Mouse (Mus musculus): ENCODE data around the gene Zfp536. TPM values are rescaled to one million over a fixed set of nuclear protein-coding genes. Genes with fewer than 3 reads are reported as not detected.
"Not testable (repeated sequence)": the region's sequence is repeated elsewhere in the genome, so short reads cannot be mapped to it uniquely, and the experiment has no call there.

The Zfp536 gene
- total RNA-seq, 2 experiments from 2014 or later = 43.9 to 50.6 TPM

DNA sequence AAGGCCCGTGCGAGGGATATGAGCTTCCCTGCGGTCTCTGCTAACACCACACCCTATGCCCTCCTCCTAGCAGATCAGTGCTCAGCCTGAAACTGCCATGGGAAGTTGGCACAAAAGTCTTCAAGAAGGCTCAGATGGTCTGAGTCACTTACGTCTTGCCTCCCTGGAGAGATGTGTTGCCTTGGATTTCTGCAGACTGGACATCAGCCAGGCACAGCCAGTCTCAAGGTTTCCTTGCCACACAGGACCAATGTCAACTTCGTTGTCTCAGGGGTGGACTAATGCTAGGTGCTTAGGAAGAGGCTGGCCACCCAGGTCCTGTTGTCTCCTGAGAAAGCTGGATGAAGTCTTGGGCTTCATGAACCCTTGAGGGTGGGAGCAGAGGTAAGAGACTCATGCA, 14.6 kb downstream of the Zfp536 start:
- DNase-seq = no peak

DNA sequence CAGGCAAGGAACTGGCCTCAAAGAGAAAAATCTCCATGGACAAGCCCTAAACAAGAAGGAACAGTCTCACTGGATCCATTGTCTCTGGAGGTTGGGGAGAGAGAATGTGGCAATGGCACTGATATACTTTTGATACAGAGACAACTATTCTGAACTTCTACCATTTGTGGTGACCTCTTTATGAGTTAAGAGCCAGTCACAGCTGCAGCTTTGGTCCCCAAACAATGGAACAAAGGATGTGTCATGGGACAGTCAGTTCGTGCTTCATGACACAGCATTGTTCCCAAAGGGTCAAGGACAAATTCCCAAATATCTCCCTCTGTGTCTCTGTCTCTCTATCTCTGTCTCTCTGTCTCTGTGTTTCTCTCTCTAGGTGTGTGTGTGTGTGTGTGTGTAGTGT, 20.4 kb downstream of the Zfp536 start:
- DNase-seq = no peak

DNA sequence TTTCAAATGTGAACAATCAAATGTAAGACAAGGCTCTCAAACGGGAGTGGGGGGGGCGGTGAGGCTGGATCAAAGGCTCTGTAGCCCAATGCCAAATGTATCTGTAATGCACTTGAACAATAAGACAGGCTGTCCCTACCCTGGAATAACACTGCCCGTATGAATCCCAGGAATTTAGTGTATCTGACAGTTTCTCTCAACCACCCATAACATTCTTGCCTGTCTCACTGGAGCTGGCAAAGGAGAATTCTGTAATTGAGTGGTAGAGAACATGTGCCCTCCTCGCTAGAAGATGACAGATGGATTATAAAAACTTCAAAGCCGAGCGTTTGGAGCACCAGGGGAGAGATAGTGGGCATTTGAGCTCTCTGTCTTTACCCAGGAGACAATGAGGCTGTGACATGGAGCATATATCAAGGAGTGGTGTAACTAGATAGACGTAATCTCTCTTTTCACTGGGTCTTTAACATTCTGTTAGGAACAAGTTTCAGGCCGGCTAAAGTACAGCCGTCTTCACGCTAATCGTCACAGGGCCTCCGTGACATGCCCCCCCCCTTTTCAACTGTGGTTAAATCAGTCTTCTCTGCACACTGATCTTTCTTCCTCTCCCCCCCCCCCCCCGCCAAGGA, 27.2 kb downstream of the Zfp536 start:
- DNase-seq = no peak

DNA sequence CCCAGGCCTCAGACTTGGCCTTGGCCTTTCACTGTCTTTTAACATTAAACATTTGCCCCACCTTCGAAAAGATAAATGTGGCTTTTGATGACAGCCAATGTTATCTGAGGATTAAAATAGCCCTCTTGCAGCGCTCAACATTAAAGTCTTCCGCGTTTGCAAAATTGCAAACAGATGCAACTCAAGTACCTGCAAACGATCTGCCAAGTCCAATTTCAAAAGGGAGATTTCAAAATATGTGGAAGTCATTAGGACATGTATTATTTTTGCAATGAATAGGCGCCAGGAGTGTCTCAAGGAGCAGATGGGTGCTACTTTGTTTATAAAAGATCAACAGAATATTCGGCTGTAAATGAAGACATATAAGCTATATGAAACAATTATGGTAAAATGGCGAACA, 30.1 kb downstream of the Zfp536 start:
- no peak for DNase-seq

DNA sequence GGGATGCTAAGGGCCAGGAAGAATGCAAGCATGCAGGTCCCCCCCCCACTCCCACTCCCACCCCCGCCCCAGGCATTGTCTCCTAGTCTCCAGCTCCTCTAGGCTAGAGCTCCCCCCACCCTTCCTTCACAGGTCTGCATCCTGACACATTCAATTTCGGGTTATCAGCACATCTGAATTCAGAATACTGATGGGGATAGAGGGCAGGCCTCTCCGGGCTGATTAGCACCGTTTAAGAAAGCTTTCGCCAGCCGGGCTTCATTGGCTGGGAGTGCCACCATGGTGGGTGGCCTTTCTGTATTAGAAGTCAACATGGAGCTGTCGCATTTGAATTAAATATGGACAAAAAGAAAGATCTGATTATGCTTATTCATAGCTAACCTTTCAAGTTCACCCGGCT, 36.2 kb downstream of the Zfp536 start:
- no peak for DNase-seq

DNA sequence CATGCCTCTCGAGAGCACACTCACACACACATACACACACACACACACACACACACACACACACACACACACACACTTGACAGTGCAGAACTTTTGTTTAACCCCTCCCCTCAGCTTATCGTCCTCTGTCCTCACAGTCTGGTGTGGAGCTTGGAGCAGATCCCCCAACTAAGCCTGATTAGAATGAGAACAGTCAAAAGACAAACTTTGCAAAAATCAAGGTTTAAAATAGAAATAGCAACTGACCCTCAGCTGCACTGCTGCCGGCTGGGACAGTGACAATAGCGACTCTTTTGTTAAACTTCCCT, 37.1 kb downstream of the Zfp536 start:
- no peak for DNase-seq

DNA sequence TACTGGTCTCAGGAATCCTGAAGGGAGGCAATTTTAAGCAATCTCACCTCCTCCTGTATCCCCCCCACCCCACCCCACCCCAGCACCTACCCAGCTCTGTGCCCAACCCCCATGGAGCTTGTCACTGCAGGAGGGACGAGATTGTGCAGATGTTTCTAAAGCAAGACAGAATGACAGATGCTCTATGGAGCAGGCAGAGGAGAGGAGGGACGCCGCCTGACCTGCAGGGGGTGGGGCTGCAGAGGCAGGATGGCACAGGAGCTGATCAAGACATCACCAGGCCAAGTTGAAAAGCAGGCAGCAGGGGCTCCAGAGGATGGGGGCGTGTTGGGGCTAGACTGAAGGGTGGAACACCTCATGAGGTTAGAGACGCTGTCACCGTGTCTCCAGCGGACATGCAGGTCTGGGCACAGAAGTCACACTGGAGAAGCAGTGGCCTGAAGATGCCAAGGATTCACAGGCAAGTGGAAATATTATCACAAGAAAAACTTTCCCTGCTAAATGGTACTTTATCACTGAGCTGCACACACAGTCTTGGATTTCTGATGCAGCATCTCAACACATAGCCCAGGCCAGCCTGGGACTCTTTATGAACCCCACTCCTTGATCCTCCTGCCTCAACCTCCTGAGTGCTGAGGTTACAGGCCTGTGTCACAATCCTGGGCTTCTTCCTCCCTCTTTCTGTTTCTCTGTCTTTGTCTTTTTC, 37.6 kb downstream of the Zfp536 start:
- DNase-seq = no peak

DNA sequence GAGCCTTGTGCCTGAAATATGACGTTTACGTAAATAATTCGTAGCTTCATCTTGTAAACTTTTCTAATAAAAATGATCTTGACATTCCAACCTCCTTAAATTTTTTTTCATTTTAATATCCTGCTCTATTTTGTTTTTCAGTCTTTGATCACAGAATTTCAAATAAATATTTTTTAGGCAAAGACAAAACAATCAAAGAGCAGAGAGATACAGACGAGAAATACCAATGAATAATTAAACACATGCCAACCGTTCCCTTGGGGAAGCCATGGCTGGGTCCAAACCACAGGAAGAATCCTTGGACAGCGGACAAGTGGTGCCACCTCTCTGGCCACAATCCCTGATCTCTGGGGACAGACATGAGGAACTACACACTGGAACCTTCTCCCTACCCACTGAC, 38.3 kb downstream of the Zfp536 start:
- DNase-seq = no peak

DNA sequence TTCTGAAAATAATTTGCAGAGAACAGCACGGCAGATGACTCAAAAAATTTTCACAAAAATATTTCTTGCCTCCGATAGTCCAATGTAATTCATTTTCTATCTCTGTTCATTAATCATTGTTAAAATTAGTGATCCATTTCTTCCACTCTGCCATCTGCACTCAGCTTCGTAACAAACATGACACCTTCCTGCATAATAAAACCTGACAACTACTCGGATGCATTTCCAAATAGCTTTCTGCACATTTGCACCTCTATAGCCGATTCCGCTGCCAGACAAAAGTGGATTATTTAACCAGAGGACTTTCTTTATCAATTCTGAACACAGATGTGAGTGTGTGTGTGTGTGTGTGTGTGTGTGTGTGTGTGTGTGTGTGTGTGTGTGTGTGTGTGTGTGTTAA, 38.9 kb downstream of the Zfp536 start:
- no peak for DNase-seq

DNA sequence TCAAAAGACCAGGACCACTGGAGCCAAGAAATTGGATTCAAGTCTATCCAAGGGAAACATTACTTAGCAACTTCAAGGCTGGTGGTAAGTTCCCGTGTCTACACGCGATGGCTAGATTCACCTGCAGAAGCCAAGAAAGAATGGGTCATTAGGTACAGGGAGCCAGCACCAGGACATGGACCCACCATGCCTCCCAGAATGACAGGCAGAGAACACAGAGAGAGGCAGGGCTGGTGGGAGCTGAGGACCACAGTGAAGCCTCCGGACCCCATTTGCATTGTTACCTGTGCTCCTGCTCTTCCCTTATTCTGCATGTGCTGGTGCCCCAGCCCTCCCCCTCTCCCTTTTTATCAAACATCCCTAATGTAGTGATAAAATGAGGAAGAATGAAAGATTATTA, 39.4 kb downstream of the Zfp536 start:
- DNase-seq = no peak

DNA sequence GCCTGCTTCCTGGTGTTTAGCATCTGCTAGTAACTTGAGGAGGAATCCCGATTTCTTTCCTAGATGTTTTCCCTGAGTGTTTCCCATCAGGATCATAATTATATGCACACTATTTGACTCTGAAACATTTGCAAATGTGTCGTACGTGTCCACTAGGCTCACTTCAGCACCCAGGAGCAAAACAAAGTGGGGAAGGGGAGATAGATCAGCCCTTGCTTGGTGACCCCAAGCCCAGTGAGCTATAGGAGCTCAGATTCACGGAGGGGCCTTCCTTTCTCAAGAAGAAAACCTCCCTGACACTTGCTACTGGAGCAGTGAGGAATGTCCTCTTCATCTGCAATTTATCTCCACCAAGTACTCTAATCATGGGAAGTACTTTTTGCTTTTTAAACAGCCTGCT, 40.7 kb downstream of the Zfp536 start:
- DNase-seq = no peak

DNA sequence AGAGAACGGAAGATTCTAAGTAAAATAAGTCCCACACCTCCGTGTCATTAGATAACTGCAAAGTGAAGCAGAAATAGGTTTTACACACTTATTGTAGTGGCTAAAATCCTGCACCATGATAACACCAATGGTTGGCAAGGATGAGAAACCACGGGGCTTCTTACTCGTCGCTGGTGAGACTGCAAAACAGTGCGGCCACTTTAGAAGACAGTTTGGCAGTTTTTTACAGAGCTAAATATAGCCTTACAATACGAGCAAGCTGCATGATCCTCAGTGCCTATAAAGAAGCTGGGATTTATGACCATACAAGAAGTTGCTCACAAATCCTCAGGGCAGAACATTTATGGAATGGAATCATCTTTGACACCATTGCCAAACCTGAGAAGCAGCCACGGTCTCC, 45.7 kb downstream of the Zfp536 start:
- no peak for DNase-seq

DNA sequence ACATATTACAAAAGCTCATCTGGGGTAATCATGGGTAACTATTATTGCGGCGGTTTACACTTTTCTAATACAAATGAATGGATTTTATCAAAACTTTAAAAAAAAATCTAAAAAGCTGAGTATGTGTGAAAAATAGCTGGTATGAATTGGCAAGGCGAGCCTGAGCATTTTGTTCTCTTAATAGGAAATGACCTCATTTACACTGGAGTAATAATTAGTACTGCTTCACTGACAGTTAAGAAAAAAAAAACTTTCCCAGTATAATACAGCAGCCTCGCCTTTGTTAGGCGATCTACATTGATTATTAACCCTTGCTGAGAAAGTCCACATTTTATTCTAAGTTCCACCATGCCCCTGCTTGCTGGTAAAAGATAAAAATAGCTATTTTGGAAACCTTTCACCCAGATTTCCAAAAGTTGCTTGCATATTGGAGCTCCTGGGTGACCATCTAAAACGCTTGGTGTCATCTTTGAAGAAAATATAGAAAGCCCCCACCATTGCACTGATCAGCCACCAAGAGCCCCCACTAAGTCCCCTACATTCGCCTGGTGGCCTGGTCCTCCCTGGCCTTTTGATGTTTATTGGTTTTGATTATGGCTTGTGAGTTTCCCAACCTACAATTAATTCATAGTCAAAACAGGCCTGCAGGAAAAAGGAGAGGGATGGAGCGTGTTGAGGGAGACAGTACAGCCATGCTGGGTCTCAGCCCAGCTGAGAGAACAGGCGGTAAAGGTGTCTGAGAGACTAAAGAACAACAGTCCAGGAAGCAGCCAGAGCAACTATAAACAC, 49.2 kb downstream of the Zfp536 start:
- DNase-seq = no peak

DNA sequence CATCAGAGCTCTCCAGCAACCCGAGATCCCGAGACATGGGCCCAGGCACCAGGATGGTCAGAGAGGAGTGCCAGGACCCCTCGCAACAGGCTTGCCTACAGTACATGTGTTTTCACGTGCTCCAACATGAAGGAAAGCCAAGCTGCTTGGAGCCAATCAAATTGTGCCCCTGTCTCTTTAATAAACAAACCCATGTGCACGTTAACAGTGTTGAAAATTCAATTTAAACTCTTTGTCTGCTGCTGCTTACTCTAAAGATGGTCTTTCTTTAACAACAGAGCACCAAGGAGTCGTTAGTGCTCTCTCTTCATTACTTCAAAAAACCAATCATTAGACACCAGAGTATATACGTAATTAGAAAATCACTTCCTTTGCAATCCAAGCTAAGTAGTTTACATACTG, 50.2 kb downstream of the Zfp536 start:
- no peak for DNase-seq

DNA sequence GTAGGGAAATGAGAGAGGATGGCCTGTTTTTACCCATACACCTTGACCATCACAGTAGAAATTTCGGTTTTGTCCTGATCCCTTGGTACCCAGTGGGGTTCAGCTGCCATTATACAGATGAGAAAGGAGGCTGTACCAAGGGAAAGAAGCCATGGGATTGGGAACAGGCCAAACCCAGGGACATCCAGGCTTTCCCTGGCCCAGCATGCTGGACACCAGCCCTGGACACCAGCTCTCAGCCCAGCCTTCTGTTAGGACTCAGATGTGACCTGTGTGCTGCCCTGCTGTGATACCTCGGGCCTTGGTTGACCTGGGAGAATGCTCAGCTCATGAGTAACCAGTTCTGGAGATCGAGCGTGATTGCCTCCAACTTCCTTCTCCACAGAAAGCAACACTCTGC, 51.8 kb downstream of the Zfp536 start:
- no peak for DNase-seq

DNA sequence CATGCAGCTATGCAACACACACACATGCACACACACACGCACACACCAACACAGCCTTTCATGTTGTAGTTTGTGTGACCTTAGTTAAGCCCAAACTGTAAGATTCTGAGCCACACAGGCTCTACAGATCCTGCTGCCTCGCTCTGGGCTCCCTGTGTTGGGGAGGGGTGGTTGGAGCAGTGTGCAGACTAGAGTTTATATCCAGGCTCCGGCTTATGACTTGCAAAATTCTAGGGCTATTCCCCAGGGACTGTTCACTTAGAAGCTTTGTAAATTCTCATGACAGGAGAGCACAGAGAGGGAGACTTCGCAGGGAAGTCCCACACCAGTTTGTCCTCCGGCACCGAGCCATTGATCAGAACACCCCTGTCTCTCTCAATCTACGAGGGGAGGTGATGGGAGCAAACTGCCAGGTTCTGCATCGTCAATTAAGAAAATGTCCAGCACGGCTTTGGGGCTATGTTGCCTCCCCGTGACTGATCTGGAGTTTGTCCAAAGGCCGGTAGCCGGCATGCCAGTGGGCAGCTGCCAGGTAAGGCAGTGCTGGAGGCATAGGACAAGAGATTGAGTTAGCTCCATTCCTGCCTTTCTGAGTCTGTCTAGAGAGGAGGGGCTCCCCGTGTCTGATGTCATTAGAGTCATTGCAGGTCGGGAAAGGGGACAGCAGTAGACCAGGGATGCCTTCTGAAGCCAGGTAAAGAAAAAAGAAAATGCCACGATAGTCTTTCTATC, 54.6 kb downstream of the Zfp536 start:
- DNase-seq = no peak

DNA sequence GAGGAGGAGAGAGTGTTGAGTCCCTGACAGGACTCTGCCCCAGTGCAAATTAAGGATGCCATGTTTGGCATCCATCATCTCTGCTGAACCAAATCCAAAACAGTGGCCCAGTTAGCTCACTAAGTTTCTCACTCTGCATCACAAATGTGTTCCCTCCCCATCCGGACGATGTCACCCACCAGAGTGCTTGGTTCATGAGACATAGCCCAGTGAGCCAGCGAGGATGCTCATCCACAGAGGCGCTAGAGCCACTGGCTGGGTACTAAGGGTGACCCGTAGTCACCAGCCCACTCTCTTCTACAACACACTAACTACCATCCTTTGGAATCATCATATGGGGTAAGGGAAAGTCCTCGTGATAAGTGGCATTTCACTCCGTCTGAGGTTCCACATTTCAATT, 56.4 kb downstream of the Zfp536 start:
- no peak for DNase-seq

DNA sequence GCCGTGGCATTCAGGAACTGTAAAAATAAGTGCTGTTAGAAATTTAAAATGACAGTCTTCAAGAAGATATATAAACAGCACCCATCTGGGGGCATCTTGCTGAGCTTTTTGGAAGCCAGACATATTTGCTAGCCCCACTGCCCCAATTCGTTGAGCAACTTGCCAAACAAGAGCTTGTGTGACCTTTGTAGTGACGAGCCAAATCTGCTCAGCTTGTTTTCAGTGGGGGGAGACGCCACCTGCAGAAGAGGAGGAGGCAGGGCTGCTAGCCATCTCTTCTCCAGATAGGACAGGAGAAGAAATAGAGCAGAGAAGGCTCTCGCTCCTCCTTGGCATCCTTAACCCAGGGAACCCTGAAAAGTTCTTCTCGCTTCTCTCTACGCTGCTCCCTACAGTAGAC, 56.8 kb downstream of the Zfp536 start:
- no peak for DNase-seq

DNA sequence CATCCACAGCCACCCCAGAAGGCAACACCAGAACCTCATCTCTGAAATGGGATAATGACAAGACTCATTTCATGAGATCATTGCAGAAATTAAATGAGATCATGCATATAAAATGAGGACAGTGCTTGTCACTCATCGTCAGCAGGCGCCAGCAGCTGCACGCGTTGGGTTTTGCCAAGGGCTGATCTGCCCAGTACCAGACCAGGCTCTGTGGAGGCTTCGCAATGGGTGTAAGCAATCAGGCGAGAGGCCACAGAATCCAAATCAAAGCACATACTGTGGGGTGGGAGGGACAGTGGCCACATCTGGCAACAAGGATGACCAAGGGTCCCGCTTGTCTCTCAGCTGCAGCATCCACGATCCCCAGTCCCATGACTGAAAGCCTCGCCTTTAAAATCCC, 69.0 kb downstream of the Zfp536 start:
- peak in 1 of 2 experiments; percentile 36 for DNase-seq

DNA sequence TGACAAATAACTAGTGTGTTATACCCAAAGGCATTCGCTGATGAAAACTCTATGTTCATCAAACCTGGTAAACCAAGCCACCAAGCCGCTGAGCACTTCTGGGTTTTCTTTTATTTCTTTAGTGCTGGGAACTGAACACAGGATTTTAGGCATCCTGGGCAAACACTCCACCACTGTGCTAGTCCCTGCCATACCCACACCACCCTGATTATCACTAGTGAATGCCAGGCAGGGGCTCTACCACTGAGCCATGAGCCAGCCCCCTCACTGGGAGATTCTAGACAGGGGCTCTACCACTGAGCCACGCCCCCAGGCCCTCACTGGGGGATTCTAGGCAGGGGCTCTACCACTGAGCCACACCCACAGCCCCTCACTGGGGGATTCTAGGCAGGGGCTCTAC, 76.1 kb downstream of the Zfp536 start:
- not testable (repeated sequence) for DNase-seq

DNA sequence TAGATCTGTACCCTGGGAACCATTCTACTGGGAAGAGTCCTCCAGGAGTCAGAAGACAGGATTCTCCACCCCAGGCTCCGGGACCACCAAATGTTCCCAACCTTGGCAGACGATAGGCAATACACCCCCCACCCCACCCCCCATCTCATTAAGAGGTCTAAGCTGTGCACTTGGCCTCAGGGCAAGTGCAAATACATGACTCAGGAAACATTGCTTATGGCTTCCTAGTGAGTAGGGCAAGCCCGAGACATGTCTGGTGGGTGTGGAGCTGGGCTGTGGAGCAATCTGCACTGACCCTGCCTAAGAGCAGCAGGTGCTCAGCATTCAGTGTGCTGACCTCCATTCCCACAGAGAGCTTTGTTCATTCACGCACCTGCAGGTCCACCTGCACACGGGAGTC, 78.4 kb downstream of the Zfp536 start:
- no peak for DNase-seq

DNA sequence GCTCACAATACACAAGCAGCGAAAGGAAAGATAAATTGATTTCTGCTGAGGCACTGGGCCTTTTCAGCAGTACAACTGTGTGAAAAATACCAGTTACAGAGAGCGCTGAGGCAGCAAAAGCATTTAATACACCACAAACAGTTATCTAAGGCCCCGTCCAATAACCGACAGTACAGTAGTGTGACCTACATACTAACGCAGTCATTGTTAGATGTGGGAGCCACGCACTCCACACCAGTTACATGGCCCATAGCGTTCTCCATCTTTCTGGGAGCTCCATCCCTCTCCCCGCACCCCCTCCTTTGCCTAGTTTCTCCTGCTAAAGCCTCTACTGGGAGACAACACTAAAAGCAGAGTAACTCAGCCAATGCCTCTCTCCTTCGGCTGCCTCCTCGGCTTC, 82.8 kb downstream of the Zfp536 start:
- DNase-seq = no peak

DNA sequence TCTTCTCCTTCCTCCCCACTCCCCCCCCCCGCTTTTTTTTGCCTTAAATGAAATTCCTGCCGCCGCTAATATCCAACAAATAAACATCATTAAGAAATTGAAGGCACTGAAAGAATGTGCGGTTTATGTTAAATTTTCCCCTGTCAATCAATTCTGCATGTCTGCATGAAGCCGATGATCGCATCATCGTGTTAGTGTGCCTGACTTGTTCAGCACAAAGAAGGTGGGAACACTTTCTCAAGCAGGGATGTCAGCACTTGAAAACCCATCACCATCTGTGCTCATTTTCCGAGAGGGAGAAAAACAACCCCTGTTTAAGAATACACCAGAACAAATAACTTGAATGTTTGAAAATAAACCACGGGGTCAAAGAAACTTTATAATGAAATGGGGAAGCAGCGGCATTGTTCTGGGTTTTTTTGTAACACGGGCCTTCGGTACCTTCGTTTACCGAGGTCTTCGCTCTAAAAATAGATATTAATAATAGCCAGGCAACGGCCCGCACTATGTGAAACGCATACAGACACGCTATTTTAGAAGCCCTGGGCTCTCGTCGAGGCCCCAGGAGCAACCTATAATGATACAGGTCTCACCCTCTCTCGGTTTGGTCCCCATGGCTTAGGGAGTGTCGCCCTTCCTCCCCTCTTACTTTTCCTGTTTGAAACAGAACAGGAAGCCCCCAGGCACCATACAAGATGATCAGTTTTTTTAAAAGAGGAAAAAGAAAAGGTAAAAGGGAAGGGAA, 83.7 kb downstream of the Zfp536 start:
- DNase-seq = no peak

Data from layer of hippocampus, postnatal 36 days (tissue).